Mouse (Mus musculus): Measurements from ENCODE around the gene Sh3kbp1.

The Sh3kbp1 gene

GRCm38 (mm10) chrX:159744620-159745019, 117.5 kb downstream of the Sh3kbp1 start:
- no peak for DNase-seq

DNA sequence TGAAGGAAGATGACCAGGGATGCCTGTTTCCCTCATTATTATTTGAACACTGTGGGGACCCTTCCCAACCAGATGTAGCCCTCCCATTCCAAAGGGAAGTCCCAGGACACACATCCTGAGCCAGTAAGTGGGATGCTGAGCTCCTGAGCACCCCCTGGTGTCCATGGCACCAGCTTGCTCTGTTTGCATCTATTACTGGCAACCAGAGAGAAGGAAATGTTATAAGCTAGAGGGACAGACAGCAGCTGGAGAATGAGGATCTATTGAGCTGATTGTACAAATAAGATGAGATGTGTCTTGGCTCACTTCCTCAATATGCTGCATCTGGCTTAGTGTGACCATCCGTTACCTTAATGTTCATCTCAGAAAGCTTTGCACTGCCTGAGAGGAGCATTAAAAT, 124.8 kb downstream of the Sh3kbp1 start:
- no peak for DNase-seq

DNA sequence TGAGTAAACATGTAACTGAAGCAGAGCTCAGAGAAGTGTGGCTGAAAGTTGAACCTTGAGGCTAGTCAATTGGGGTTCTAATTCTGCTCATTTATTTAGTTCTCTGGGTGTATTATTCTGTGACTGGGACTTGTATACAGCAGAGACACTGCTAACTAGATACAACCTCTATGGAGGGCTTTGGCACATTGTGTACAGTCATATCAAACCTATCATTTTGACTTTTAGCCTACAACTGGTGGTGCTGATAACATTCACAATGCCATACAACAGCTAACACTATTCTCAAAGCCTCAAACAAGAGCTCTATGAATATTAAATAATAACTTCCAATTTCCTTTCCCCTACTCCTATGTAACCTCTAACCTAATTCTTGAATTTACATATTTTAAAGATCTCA, 129.2 kb downstream of the Sh3kbp1 start:
- no peak for DNase-seq

DNA sequence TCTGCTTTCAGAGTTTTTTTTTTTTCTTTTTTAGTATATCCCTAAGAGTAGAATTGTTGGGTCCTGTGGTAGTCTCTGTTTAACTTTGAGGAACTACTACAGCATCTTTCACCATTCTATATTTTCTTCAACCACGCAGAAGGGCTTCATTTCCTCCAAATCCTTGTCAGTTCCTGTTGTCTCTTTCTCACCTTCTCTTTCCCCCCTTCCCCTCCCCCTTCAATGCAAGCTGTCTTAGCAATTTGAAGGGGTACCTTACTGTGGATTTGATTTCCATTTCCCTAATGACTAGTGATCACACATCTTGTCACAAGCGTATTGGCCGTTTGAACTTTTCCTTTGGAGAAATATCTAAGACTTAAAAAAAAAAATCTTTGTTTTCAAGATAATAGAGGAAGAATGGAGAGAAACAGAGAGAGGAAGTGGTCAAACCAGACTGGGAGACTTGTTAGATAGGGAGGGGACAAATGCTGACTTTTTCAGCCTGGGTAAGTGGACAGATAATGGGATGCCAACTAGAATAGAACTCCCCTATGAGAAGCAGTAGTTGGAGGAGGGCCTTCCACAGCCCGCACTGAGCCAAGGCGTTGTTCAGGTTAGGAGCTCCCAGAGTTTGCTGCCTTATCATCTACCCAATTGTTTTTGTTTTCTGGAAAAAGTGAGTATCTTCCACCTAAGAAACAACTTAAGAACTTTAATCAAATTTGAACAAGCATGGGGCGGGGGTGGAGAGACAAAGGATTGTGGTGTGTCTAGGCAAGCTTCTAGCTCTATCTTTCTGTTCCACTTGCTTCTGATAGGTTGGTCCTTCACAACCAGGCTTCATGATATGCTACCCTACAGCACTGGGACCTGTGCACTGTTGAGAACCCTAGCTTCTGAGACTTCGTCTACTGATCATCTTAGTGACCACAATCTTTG, 130.1 kb downstream of the Sh3kbp1 start:
- no peak for DNase-seq

- no peak for DNase-seq
Observed at GRCm38 (mm10) chrX:159757854-159758540, 130.9 kb downstream of the Sh3kbp1 start.

DNA sequence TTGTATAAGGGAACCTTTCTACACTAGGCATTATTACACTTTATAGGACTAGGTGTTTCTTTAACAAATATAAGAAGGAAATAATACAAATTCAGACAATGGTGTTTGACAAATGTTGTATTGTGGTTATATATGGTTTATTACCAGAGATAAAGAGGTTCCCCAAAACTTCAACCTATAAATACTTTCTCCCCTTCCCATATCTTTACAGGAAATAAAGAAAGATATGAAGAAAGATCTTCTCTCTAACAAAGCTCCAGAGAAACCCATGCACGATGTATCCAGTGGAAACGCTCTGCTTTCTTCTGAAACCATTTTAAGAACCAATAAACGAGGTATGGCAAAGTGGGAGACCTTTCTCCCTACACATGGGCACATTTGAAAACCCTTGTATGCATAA, 136.7 kb downstream of the Sh3kbp1 start:
- DNase-seq, result no peak

DNA sequence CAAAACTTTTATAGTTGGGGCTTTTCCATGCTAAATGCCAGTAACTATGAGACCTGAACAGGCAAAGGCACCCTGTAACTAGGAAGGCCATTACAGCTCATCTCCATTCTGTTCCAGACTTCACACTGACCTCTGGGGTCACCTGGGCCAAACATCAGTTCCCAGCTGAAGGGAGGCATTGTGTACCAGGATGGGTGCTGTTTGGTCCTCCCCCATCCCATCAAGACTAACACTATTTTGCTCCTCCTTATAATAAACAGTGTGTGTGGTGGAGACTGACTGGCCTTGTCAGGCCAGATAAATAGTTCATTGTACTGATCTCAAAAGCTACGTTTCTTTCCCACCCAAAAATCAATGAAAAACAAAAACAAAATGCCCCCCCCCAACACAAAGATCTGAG, 138.8 kb downstream of the Sh3kbp1 start:
- no peak for DNase-seq

DNA sequence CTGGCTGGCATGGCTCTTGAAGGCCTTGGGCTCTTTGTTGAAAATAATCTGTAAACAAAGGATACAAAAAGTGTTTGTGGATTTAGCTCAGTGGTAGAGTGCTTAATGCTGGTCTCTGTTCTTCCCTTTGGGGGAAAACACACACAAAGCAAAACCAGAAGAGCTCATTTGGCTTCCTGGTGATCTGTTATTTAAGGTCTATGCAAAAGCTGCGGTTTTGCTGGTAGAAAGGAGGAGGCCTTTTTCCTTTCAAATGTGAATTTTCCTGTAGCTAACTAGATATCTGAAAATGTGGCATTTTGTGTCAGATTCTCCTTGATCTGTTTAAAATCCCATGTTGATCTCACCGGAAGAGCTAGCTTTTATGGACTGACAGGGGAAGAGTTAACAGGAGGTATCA, 141.9 kb downstream of the Sh3kbp1 start:
- no peak for DNase-seq

GRCm38 (mm10) chrX:159769773-159770172, 142.7 kb downstream of the Sh3kbp1 start:
- no peak for DNase-seq

DNA sequence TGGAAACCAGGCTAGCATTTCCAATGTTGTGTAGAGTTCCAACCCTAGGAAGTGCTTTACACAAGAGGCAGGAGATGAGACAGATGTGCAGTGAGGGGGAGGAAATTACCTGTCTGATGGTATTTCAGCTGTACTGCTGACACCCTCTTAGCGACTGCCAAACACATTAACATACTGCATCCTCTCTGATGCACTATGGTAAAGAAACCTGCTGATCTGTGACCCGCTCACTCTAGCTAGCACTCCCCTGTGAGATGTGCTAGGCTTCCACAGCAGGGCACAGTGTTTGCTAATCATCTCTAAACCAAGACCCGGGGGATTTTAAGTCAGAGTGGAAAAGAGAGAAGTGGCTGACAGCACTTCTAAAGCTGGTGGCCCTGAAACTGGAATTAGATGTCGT, 145.1 kb downstream of the Sh3kbp1 start:
- no peak for DNase-seq

DNA sequence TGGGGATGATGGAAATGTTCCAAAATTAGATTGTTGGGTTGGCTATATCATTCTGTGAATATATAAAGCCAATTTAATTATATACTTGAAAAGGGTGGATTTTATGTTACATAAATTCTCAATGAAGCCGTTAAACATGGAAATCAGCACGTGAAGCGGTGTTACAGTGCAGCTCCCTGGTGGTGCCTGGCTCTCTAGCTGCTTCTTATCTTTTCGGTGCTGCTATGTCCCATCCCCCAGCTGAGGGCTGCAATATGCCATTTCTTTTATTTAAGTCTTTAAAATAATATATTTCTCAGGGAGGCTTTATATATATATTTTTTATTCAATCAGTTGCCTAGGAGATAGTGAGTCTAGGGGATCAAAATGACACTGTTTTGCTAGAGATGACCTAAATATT, 148.0 kb downstream of the Sh3kbp1 start:
- DNase-seq, result no peak

DNA sequence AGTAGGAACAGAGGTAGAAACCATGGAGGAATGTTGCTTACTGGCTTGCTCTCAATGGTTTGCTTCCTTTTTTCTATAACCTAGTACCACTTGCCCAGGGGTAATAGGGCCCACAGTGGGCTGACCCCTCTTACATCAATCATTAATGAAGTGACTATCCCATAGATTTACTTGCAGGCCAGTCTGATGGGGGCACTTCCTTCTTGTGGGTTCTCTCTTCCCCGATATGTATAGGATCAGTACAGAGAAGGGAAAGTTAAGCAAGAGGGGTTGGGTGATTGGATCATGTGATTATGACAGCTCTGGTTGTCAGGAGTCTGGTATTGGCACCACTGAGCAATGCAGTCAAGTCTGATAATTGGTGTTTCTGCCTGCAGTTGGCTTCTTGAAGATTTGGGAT, 151.7 kb downstream of the Sh3kbp1 start:
- DNase-seq, result no peak

GRCm38 (mm10) chrX:159790516-159790915, 163.4 kb downstream of the Sh3kbp1 start:
- no peak for DNase-seq

DNA sequence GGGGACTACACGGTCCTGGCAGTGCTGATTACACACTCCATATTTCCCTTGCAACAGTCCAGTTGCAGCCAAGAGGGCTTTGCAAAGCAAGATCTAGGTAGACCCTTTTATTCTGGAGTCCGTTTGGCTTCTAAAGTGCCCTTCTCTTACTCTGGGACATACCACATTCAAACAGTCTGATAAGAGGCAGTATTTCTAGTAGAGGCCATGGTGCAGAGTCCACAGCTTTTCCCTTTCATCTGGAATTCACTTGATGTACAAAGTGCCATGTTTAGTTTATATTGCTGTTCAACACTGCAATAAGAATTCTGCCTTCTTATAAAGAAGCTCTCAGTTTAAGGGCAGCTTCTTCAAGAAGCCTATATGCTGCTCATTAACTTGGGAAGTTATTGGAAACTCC, 168.5 kb downstream of the Sh3kbp1 start:
- DNase-seq, result no peak

DNA sequence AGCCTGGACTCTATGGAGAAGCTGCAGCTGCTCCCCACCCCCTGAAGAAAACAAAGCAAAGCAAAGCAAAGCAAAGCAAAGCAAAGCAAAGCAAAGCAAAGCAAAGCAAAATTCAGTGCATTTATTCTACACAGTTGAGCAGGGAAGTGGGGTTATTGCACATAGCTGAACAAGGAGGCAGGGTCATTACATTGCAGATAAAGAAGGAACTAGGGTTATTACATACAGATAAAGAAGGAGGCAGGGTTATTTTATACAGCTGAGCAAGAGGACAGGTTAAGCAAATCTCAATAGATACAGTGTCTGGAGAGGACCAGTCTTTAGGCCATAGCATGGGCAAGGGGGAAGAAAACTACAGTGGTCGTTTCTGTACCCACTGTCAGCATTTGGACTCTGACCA, 177.3 kb downstream of the Sh3kbp1 start:
- no peak for DNase-seq

- no peak for DNase-seq
Observed at GRCm38 (mm10) chrX:159809510-159809909, 182.4 kb downstream of the Sh3kbp1 start.

- DNase-seq, result no peak
Observed at GRCm38 (mm10) chrX:159810469-159810868, 183.4 kb downstream of the Sh3kbp1 start.

DNA sequence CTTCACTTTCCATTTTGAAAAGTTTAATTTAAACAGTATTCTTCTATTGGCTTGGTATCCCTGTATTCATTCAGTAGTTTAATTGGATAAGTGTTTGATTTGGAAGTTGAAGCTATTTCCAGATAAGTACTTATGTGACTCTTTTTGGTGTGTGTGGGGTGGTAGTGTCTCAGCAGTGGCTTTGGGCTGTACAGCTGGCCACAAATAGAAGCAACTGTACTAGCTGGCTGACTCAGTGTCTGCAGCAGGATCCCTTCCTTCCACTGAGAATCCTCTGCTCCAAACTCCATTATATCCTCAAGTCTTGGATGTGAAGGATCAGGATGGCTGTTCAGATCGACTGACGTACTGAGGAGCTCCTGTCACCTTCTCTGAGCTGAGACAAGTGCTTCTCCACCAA, 190.4 kb downstream of the Sh3kbp1 start:
- no peak for DNase-seq

DNA sequence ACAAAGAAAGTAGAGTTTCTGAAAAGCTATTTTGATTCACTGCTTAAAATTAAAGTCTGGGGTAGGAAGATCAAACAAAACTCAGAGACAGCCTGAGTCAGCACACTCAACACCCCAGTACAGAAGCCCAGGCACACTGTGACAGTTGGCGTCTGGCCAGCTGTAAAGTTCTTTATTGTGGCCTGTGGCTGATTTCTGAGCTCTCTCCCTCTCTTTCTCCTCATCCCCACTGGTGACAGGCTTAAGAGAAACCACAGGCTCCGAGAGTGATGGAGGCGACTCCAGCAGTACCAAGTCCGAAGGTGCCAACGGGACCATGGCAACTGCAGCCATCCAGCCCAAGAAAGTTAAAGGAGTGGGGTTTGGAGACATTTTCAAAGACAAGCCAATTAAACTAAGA, 201.1 kb downstream of the Sh3kbp1 start:
- DNase-seq, result no peak

GRCm38 (mm10) chrX:159829192-159829852, 202.2 kb downstream of the Sh3kbp1 start:
- DNase-seq, result no peak

- no peak for DNase-seq
Observed at GRCm38 (mm10) chrX:159831176-159831575, 204.1 kb downstream of the Sh3kbp1 start.

DNA sequence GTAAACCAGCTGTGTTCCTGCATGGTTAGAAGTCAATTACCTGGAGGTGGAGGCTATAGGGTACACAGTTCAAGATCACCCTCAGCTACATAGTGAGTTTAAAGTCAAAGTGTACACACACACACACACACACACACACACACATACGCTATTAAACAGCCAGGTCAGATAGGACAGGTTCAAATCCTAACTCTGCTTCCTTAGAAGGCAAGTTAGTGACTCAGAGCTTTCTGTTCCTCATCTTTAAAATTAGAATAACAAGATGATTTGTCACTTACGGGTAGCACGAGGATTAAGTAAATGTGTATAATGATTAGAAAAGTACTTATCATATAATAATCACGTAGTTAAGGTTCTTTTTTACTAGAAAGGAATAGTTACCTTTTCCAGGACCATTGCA, 208.2 kb downstream of the Sh3kbp1 start:
- no peak for DNase-seq

DNA sequence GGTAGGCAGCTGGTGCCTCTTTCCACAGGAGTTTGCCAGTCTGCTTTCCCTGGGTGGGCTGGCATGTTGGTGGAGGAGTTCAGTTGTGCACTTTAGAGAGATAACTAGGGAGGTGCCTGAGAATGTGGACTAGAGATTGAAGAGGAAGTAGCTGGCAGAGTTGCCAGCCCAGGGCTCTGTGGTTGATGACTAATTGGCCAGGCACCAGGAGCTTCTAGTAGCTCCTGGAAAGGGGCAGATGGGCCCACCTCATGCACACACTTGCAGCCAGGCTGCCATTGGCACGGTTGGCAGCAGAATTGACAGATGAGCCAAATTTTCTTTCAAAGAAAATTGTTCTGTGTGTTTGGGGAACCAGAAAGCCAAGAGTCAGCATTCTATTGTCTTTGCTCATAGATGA, 210.3 kb downstream of the Sh3kbp1 start:
- DNase-seq, result peak; percentile 26

- no peak for DNase-seq
Observed at GRCm38 (mm10) chrX:159839786-159840185, 212.7 kb downstream of the Sh3kbp1 start.
